Mouse (Mus musculus) C3H10T1/2 (cell line): ENCODE measurements around the gene Rbm3. TPM values are rescaled to one million over a fixed set of nuclear protein-coding genes. Genes with fewer than 3 reads are reported as not detected.

Source experiments
- polyA plus RNA-seq, 2 experiments: library from polyadenylated mRNA; unstranded; fragments of >200 nt; fragmentation: generic; extraction: Trizol; gene quantifications; one replicate each; pipeline ENCODE4 v1.2.1; 2012; ENCODE audit warnings: missing spikeins in 2 of 2

Gene Rbm3
- polyA plus RNA-seq, result 100 to 1,000 TPM; 161 to 371 TPM

DNA sequence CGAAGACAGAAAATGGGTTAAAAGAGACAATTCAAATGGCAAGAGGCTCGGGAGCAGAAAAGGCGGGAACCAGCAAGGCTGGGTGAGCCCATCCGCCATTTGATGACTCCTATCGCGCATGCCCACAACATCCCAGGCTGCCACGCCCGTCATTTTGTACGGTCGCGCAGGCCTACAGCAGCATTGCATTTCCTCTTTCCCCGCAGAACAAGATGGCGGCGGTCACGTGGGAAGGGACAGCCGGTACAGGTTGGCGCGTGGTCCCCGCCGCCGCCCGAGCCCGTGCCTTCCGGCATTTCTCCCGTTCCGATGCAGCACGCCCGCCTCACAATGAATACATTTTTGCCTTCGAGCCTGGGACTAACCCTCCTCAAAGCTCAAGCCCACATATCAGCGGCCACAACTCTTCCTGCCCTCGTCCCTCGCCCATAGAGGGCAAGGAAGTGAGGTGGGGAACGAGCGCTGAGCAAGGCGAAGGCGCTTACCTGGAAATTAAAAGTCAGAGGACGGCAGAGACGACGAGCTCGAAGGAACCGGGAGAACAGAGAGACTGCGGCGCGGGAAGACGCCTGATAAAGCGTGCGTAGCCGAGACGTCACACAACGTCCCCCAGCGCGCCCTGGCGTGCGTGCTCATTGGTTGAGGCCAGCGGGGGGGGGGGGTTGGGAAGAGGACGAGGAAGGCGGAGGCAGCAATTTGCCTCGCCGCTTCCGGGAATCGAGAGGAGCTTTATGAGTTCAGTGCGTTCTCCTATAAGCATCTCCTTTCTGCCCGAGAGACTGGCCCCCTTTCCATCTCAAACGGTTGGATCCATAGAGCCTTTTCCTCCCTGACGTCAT is at the start of gene Rbm3:
TSS of gene Rbm3 (minus strand) at position 728 of the 839 bp plus-strand sequence.

GRCm38 (mm10) chrX:8193419-8193723 is 47.7 kb upstream of the Rbm3 start, which contains the start of gene Ebp:
Gene Ebp (minus strand): TSS chrX:8193512.

DNA sequence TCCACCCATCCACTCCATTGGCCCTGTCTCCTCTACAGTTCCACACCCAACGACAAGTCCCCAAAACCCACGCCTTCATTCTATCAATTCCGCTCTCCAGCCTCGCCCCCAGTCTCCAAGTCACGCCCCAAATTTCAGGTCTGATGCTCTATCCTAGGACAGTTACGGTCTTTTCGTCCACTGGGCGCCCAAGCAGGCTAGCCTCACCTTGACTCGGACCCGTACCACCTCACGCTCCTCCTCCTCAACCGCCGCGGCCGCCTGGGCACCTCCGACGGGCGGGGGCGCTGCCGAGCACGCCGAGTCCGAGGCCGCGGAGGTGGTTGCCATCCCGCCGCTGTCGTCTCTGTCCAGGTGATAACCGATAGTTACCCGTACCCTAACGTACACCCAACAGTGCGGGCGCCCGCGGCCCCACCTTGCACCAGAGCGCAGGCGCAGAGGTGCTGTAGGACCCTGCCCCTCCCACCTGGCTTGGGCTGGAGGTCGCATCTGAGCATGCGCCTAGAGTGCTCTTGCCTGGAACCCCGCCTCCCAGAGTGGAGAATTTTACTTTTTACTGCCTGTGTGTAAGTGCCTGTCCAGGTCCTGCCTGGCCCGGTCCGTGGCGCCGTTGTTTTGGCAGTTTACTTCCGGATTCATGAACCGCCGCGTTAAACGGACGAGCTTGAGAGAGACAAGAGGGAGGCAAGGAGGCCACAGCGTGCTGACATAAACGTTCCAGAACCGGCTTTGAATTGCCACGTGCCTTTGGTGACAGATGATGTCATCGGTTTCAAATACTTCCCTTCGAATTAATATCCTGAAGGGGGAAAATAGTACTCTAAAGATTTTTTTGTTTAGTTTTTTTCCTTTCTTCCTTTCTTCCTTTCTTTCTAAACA is 30.1 kb upstream of the Rbm3 start, which contains the start of gene Tbc1d25:
TSS of gene Tbc1d25 (minus strand) at position 678 of the 882 bp plus-strand sequence.

GRCm38 (mm10) chrX:8132017-8132976 is 13.4 kb downstream of the Rbm3 start, which contains the start of gene Wdr13:
Gene Wdr13 (minus strand): TSS chrX:8132892.

GRCm38 (mm10) chrX:8090346-8090953 is 55.2 kb downstream of the Rbm3 start, which contains the start of gene Was:
Gene Was (minus strand): TSS chrX:8090498.

Other genes with a start within 250 kb of the Rbm3 start
- 100 to 1,000 TPM; 107 to 150 TPM for gene Pqbp1, start 246.6 kb downstream of the Rbm3 start, polyA plus RNA-seq
- gene Timm17b, start 246.5 kb downstream of the Rbm3 start, polyA plus RNA-seq, result 100 to 1,000 TPM in 1 of 2 experiments, 10 to 100 TPM in 1; 94.4 to 138 TPM
- gene Gm10491, start 238.0 kb downstream of the Rbm3 start, polyA plus RNA-seq, result not detected
- not detected for gene Gm10490, start 236.3 kb downstream of the Rbm3 start, polyA plus RNA-seq
- gene Pcsk1n, start 226.1 kb downstream of the Rbm3 start, polyA plus RNA-seq, result not detected
- gene Eras, start 217.3 kb downstream of the Rbm3 start, polyA plus RNA-seq, result not detected
- 10 to 100 TPM; 11.6 to 18.8 TPM for gene Hdac6, start 198.0 kb downstream of the Rbm3 start, polyA plus RNA-seq
- gene Gata1, start 167.8 kb downstream of the Rbm3 start, polyA plus RNA-seq, result under 1 TPM in 1 of 2 experiments, not detected in 1; 0.05 TPM
- gene Glod5, start 127.4 kb downstream of the Rbm3 start, polyA plus RNA-seq, result not detected
- gene Suv39h1, start 71.1 kb downstream of the Rbm3 start, polyA plus RNA-seq, result 10 to 100 TPM; 22.9 to 28.6 TPM
- under 1 TPM; 0.06 to 0.17 TPM for gene Was, start 55.4 kb downstream of the Rbm3 start, polyA plus RNA-seq
- gene Wdr13, start 13.0 kb downstream of the Rbm3 start, polyA plus RNA-seq, result 10 to 100 TPM in 1 of 2 experiments, 1 to 10 TPM in 1; 1.4 to 22.3 TPM
- gene Tbc1d25, start 30.3 kb upstream of the Rbm3 start, polyA plus RNA-seq, result 10 to 100 TPM in 1 of 2 experiments, 1 to 10 TPM in 1; 9.5 to 12.6 TPM
- gene Ebp, start 47.6 kb upstream of the Rbm3 start, polyA plus RNA-seq, result 100 to 1,000 TPM in 1 of 2 experiments, 10 to 100 TPM in 1; 70.6 to 123 TPM
- 10 to 100 TPM in 1 of 2 experiments, 1 to 10 TPM in 1; 3.4 to 15.7 TPM for gene Porcn, start 60.6 kb upstream of the Rbm3 start, polyA plus RNA-seq
- gene Ftsj1, start 106.5 kb upstream of the Rbm3 start, polyA plus RNA-seq, result 10 to 100 TPM; 19.7 to 34.4 TPM
- not detected for gene Slc38a5, start 125.3 kb upstream of the Rbm3 start, polyA plus RNA-seq
- gene Ssxb10, start 181.5 kb upstream of the Rbm3 start, polyA plus RNA-seq, result not detected
- gene Ssxb9, start 221.1 kb upstream of the Rbm3 start, polyA plus RNA-seq, result not detected